Mouse (Mus musculus) MEL (cell line): ENCODE results near the gene Adamtsl2. TPM values are rescaled to one million over a fixed set of nuclear protein-coding genes. Genes with fewer than 3 reads are reported as not detected.

Source experiments
- DNase-seq: peaks from one replicate; pipeline ENCODE4 v3.0.0; 2011; ENCODE audit warnings: low read depth, low spot score
- H3K27ac ChIP-seq: 2 replicates; pipeline ENCODE4 v1.5.1; 2012; ENCODE audit warnings: low read depth, mild to moderate bottlenecking, control low read depth, low read length, moderate library complexity; ENCODE audit not compliant: control insufficient read depth
- H3K27me3 ChIP-seq, 2 experiments: fragments of 150-350 bp in 1 of 2; sonication (generic) in 1 of 2; 2 replicates each; pipeline ENCODE4 v1.6.1; 2012; ENCODE audit warnings: low read length in 2 of 2, mild to moderate bottlenecking in 2 of 2, improper control_type of control experiment in 1 of 2, moderate library complexity in 1 of 2; ENCODE audit not compliant: insufficient read depth in 2 of 2, control insufficient read depth in 1 of 2
- H3K36me3 ChIP-seq, 2 experiments: 2 replicates each; pipeline ENCODE4 v1.6.1; 2012 to 2014; ENCODE audit warnings: low read length in 2 of 2, improper control_type of control experiment in 1 of 2, inconsistent platforms in 1 of 2, mild to moderate bottlenecking in 1 of 2; ENCODE audit not compliant: insufficient read depth in 2 of 2, control insufficient read depth in 1 of 2
- H3K4me1 ChIP-seq, 2 experiments: fragments of 150-350 bp in 1 of 2; sonication (generic) in 1 of 2; 2 replicates each; pipeline ENCODE4 v1.6.1; 2012; ENCODE audit warnings: low read length in 2 of 2, improper control_type of control experiment in 1 of 2, mild to moderate bottlenecking in 1 of 2; ENCODE audit not compliant: insufficient read depth in 2 of 2, control insufficient read depth in 1 of 2
- H3K4me3 ChIP-seq, 2 experiments: fragments of 150-350 bp in 1 of 2; sonication (generic) in 1 of 2; 2 replicates each; pipeline ENCODE4 v1.5.1; 2012; ENCODE audit warnings: low read depth in 2 of 2, low read length in 2 of 2, mild to moderate bottlenecking in 2 of 2, moderate library complexity in 2 of 2, control low read depth in 1 of 2, improper control_type of control experiment in 1 of 2; ENCODE audit not compliant: control insufficient read depth in 1 of 2, insufficient read depth in 1 of 2
- H3K79me2 ChIP-seq: 2 replicates; pipeline ENCODE4 v1.6.1; 2012; ENCODE audit warnings: mild to moderate bottlenecking, low read length, moderate library complexity; ENCODE audit not compliant: control insufficient read depth, poor library complexity, insufficient read depth
- H3K9ac ChIP-seq: 2 replicates; pipeline ENCODE4 v1.6.1; 2012; ENCODE audit warnings: low read depth, mild to moderate bottlenecking, control low read depth, low read length, moderate library complexity; ENCODE audit not compliant: control insufficient read depth, poor library complexity, severe bottlenecking
- H3K9me3 ChIP-seq: fragments of 150-350 bp; sonication (generic); replicated peaks from 2 replicates; pipeline ENCODE4 v1.6.1; 2012; ENCODE audit warnings: mild to moderate bottlenecking, low read length, improper control_type of control experiment, moderate library complexity; ENCODE audit not compliant: insufficient read depth
- BHLHE40 ChIP-seq: IDR thresholded peaks from 2 replicates; pipeline ENCODE4 v1.6.1; 2012; ENCODE audit warnings: low read depth, mild to moderate bottlenecking, inconsistent platforms, low read length, improper control_type of control experiment, borderline replicate concordance
- CTCF ChIP-seq, 3 experiments: IDR thresholded peaks in 2 of 3; conservative IDR thresholded peaks in 1 of 3; 2 replicates each; pipeline ENCODE4 v1.5.1; 2011 to 2012; ENCODE audit warnings: low read length in 3 of 3, low read depth in 2 of 3, mild to moderate bottlenecking in 2 of 3, improper control_type of control experiment in 1 of 3, inconsistent platforms in 1 of 3, mixed read lengths in 1 of 3, moderate library complexity in 1 of 3; ENCODE audit not compliant: control insufficient read depth in 1 of 3, insufficient read depth in 1 of 3, poor library complexity in 1 of 3, severe bottlenecking in 1 of 3
- EP300 ChIP-seq, 2 experiments: IDR thresholded peaks; 2 replicates each; pipeline ENCODE4 v1.6.1; 2011; ENCODE audit warnings: improper control_type of control experiment in 2 of 2, low read length in 2 of 2, low read depth in 1 of 2, mild to moderate bottlenecking in 1 of 2
- ETS1 ChIP-seq: IDR thresholded peaks from 2 replicates; pipeline ENCODE4 v1.6.1; 2012; ENCODE audit warnings: low read depth, mild to moderate bottlenecking, inconsistent platforms, low read length, improper control_type of control experiment, moderate library complexity
- GABPA ChIP-seq: IDR thresholded peaks from 2 replicates; pipeline ENCODE4 v1.6.1; 2012; ENCODE audit warnings: low read depth, mild to moderate bottlenecking, inconsistent platforms, low read length, improper control_type of control experiment, moderate library complexity
- GATA1 ChIP-seq: IDR thresholded peaks from 2 replicates; pipeline ENCODE4 v1.6.1; 2011; ENCODE audit warnings: low read depth, low read length, improper control_type of control experiment
- HCFC1 ChIP-seq: IDR thresholded peaks from 2 replicates; pipeline ENCODE4 v1.6.1; 2012; ENCODE audit warnings: low read depth, mild to moderate bottlenecking, inconsistent platforms, low read length, improper control_type of control experiment, moderate library complexity
- KAT2A ChIP-seq: conservative IDR thresholded peaks from 2 replicates; pipeline ENCODE4 v1.6.1; 2012; ENCODE audit warnings: low read depth, low read length, improper control_type of control experiment, inconsistent platforms
- MAZ ChIP-seq: IDR thresholded peaks from 2 replicates; pipeline ENCODE4 v1.6.1; 2012; ENCODE audit warnings: low read depth, mild to moderate bottlenecking, inconsistent platforms, low read length, improper control_type of control experiment
- MYB ChIP-seq: IDR thresholded peaks from 2 replicates; pipeline ENCODE4 v1.6.1; 2011; ENCODE audit warnings: mild to moderate bottlenecking, low read depth, low read length, improper control_type of control experiment
- MYC ChIP-seq: IDR thresholded peaks from 2 replicates; pipeline ENCODE4 v1.6.1; 2011; ENCODE audit warnings: low read depth, mild to moderate bottlenecking, low read length, improper control_type of control experiment, moderate library complexity
- NRF1 ChIP-seq: IDR thresholded peaks from 2 replicates; pipeline ENCODE4 v1.6.1; 2014; ENCODE audit warnings: low read depth, mild to moderate bottlenecking, inconsistent platforms, low read length, improper control_type of control experiment, moderate library complexity; ENCODE audit not compliant: poor library complexity, insufficient read depth, severe bottlenecking
- POLR2A ChIP-seq, 2 experiments: IDR thresholded peaks; 2 replicates each; pipeline ENCODE4 v1.6.1; 2011 to 2012; ENCODE audit warnings: low read length in 2 of 2, mild to moderate bottlenecking in 2 of 2, control low read depth in 1 of 2, improper control_type of control experiment in 1 of 2, low read depth in 1 of 2, moderate library complexity in 1 of 2; ENCODE audit not compliant: control insufficient read depth in 1 of 2, insufficient read depth in 1 of 2, poor library complexity in 1 of 2
- POLR2AphosphoS2 ChIP-seq: IDR thresholded peaks from 2 replicates; pipeline ENCODE4 v1.6.1; 2011; ENCODE audit warnings: low read length, improper control_type of control experiment
- POLR2AphosphoS5 ChIP-seq: IDR thresholded peaks from 2 replicates; pipeline ENCODE4 v1.6.1; 2012; ENCODE audit warnings: low read depth, borderline replicate concordance, mild to moderate bottlenecking, inconsistent platforms, low read length, moderate library complexity, mixed read lengths
- RCOR1 ChIP-seq: IDR thresholded peaks from 2 replicates; pipeline ENCODE4 v1.6.1; 2012; ENCODE audit warnings: low read depth, mild to moderate bottlenecking, inconsistent platforms, low read length, improper control_type of control experiment
- SIN3A ChIP-seq: IDR thresholded peaks from 2 replicates; pipeline ENCODE4 v1.6.1; 2012; ENCODE audit warnings: low read length, improper control_type of control experiment, inconsistent platforms
- SMC3 ChIP-seq: IDR thresholded peaks from 2 replicates; pipeline ENCODE4 v1.6.1; 2011; ENCODE audit warnings: low read depth, low read length, improper control_type of control experiment
- TAL1 ChIP-seq: IDR thresholded peaks from 2 replicates; pipeline ENCODE4 v1.6.1; 2012; ENCODE audit warnings: mild to moderate bottlenecking, inconsistent platforms, low read length, moderate library complexity, mixed read lengths
- TCF12 ChIP-seq: IDR thresholded peaks from 2 replicates; pipeline ENCODE4 v1.6.1; 2014; ENCODE audit warnings: low read depth, mild to moderate bottlenecking, inconsistent platforms, low read length, improper control_type of control experiment, moderate library complexity
- USF1 ChIP-seq: IDR thresholded peaks from 2 replicates; pipeline ENCODE4 v1.6.1; 2014; ENCODE audit warnings: low read depth, mild to moderate bottlenecking, inconsistent platforms, low read length, improper control_type of control experiment, moderate library complexity
- USF2 ChIP-seq, 2 experiments: IDR thresholded peaks; 2 replicates each; pipeline ENCODE4 v1.6.1; 2011 to 2012; ENCODE audit warnings: improper control_type of control experiment in 2 of 2, low read length in 2 of 2, borderline replicate concordance in 1 of 2, inconsistent platforms in 1 of 2, low read depth in 1 of 2, mild to moderate bottlenecking in 1 of 2; ENCODE audit not compliant: insufficient read depth in 1 of 2
- ZC3H11A ChIP-seq: IDR thresholded peaks from 2 replicates; pipeline ENCODE4 v1.6.1; 2012; ENCODE audit warnings: low read depth, mild to moderate bottlenecking, inconsistent platforms, low read length, improper control_type of control experiment
- ZKSCAN1 ChIP-seq: IDR thresholded peaks from 2 replicates; pipeline ENCODE4 v1.6.1; 2012; ENCODE audit warnings: low read depth, mild to moderate bottlenecking, inconsistent platforms, low read length, improper control_type of control experiment, moderate library complexity
- ZNF384 ChIP-seq: IDR thresholded peaks from 2 replicates; pipeline ENCODE4 v1.6.1; 2012; ENCODE audit warnings: low read depth, mild to moderate bottlenecking, inconsistent platforms, low read length, improper control_type of control experiment
- polyA plus RNA-seq, 2 experiments: library from polyadenylated mRNA; stranded (reverse) in 1 of 2; unstranded in 1 of 2; fragments of >175 nt in 1 of 2; fragments of >200 nt in 1 of 2; gene quantifications; 2 replicates each; pipeline versions ENCODE4 v1.2.1 to v1.2.4; 2012; ENCODE audit warnings: low replicate concordance in 2 of 2, low read depth in 1 of 2; ENCODE audit not compliant: insufficient read length in 2 of 2, insufficient read depth in 1 of 2, missing spikeins in 1 of 2
- total RNA-seq: library from RNA; depleted of rRNA; stranded (reverse); fragments of 300-350 nt; gene quantifications from 2 replicates; pipeline ENCODE4 v1.2.3, GENCODE M21; 2012

Gene Adamtsl2
- total and polyA plus RNA-seq, 3 experiments: not detected

- no peak for DNase-seq
- Histone ChIP-seq H3K27ac (no peak overlapping the region), H3K36me3 (no peaks in the 10 kb centered on the region), H3K79me2 (no peaks in the 10 kb centered on the region)
- no peak for TF ChIP-seq ZNF384
- TF ChIP-seq MYB: no peak
- no peak for TF ChIP-seq NRF1
- TF ChIP-seq POLR2AphosphoS2: no peak
- TF ChIP-seq EP300 (IDR thresholded peaks at IDR 0.05; ENCODE audit: low read depth in 1 of 2, low read length in 2 of 2): no peak
- TF ChIP-seq GABPA: no peak
- no peak for TF ChIP-seq USF1
- TF ChIP-seq TCF12: no peak
- TF ChIP-seq KAT2A: no peak
- TF ChIP-seq GATA1: no peak
- TF ChIP-seq POLR2A (IDR thresholded peaks at IDR 0.05; ENCODE audit: control insufficient read depth in 1 of 2, insufficient read depth in 1 of 2, low read depth in 1 of 2, low read length in 2 of 2, poor library complexity in 1 of 2): no peak
- no peak for TF ChIP-seq RCOR1
- TF ChIP-seq MAZ: no peak
- TF ChIP-seq, all 39 proteins: peak for 0
- Histone ChIP-seq H3K9me3 (no peaks in the 10 kb centered on the region), H3K4me1 (no peaks in the 10 kb centered on the region), H3K9ac (no peak overlapping the region), H3K27me3 (peaks cover 19 to 24% of the 10 kb centered on the region in 2 experiments), H3K4me3 (no peak overlapping the region)
Measured at GRCm38 (mm10) chr2:27049408-27049807, 29.8 kb upstream of the Adamtsl2 start.

- Histone ChIP-seq H3K79me2 (no peaks in the 10 kb centered on the region), H3K4me3 (no peak overlapping the region), H3K9me3 (no peaks in the 10 kb centered on the region), H3K9ac (no peak overlapping the region), H3K27ac (no peak overlapping the region), H3K27me3 (peaks cover 0 to 7% of the 10 kb centered on the region in 2 experiments), H3K36me3 (no peaks in the 10 kb centered on the region), H3K4me1 (no peaks in the 10 kb centered on the region)
- DNase-seq: no peak
- no peak for TF ChIP-seq CTCF (IDR thresholded peaks at IDR 0.05 in 2 of 3, conservative IDR thresholded peaks at IDR 0.05 in 1 of 3; ENCODE audit: control insufficient read depth in 1 of 3, insufficient read depth in 1 of 3, low read depth in 2 of 3, low read length in 3 of 3, poor library complexity in 1 of 3, severe bottlenecking in 1 of 3)
- TF ChIP-seq POLR2AphosphoS5: no peak
- no peak for TF ChIP-seq MYC
- TF ChIP-seq RCOR1: no peak
- TF ChIP-seq ZKSCAN1: no peak
- TF ChIP-seq USF1: no peak
- no peak for TF ChIP-seq GABPA
- TF ChIP-seq SMC3: no peak
- no peak for TF ChIP-seq TCF12
- TF ChIP-seq SIN3A: no peak
- no peak for TF ChIP-seq USF2 (IDR thresholded peaks at IDR 0.05; ENCODE audit: borderline replicate concordance in 1 of 2, insufficient read depth in 1 of 2, low read depth in 1 of 2, low read length in 2 of 2)
- no peak for TF ChIP-seq NRF1
- TF ChIP-seq BHLHE40: no peak
- no peak for TF ChIP-seq TAL1
- TF ChIP-seq MYB: no peak
- no peak for TF ChIP-seq ZC3H11A
- TF ChIP-seq HCFC1: no peak
- no peak for TF ChIP-seq ETS1
- no peak for TF ChIP-seq POLR2AphosphoS2
Measured at GRCm38 (mm10) chr2:27058251-27058650, 20.9 kb upstream of the Adamtsl2 start.
